In genomic region chr8:84661961-84662571, GRCm38 (mm10) we compare ENCODE assay signal across 8 mouse cellular contexts. TPM values are rescaled to one million over a fixed set of nuclear protein-coding genes. Genes with fewer than 3 reads are reported as not detected.
A peak's percentile ranks its signal among the peaks of the same experiment; 100 is the strongest.
DNase-seq lines count a peak whose midpoint lies in the region; ATAC-seq and TF ChIP-seq lines count a peak whose summit lies in the region.

No protein-coding gene starts in this region.

- ATAC-seq in Patski = peak; percentile 1
- ATAC-seq in hindbrain, embryonic 15.5 days (ENCODE audit: low FRiP score, low read depth) = 0 out of 2 replicates have a peak, but pooled peaks have one; percentile 0
- peak; percentile 0; the same call in 1 of the 2 replicates for ATAC-seq in liver, embryonic 13.5 days (ENCODE audit: low read depth)
- ATAC-seq in neural tube, embryonic 15.5 days (ENCODE audit: low FRiP score) = peak; percentile 1; the same call in 1 of the 2 replicates

- H3K27me3 ChIP-seq in Patski = no peaks in the 10 kb centered on the region
- H3K27me3 ChIP-seq in forebrain, embryonic 10.5 days (ENCODE audit: poor library complexity, severe bottlenecking) = no peaks in the 10 kb centered on the region
- no peaks in the 10 kb centered on the region for H3K27me3 ChIP-seq in hindbrain, embryonic 15.5 days
- H3K27me3 ChIP-seq in liver, embryonic 13.5 days = no peaks in the 10 kb centered on the region
- no peaks in the 10 kb centered on the region for H3K27me3 ChIP-seq in neural tube, embryonic 15.5 days (replicated peaks)

- in situ Hi-C loops in Patski (cut with MboI; ENCODE audit: low pct_unique_long_range_greater_than_20kb) = loop anchor here (10.0 to 25.0 kb wide), 2 partner anchors 323 to 650 kb away; partner anchors contain the start of genes 1700067K01Rik, 2210011C24Rik and Palm3

- H3K27ac ChIP-seq in forebrain, embryonic 10.5 days = peak overlapping the region; percentile 94
- peak overlapping the region; percentile 89 for H3K27ac ChIP-seq in hindbrain, embryonic 15.5 days (replicated peaks)
- peak overlapping the region; percentile 98 for H3K27ac ChIP-seq in liver, embryonic 13.5 days
- peak overlapping the region; percentile 85 for H3K27ac ChIP-seq in neural tube, embryonic 15.5 days (replicated peaks)

- no peak for TF ChIP-seq CTCF in Patski (IDR thresholded peaks at IDR 0.05)

- no peaks in the 10 kb centered on the region for H3K9me3 ChIP-seq in forebrain, embryonic 10.5 days
- H3K9me3 ChIP-seq in hindbrain, embryonic 15.5 days = no peaks in the 10 kb centered on the region
- H3K9me3 ChIP-seq in liver, embryonic 13.5 days (replicated peaks) = no peaks in the 10 kb centered on the region
- H3K9me3 ChIP-seq in neural tube, embryonic 15.5 days (replicated peaks) = no peaks in the 10 kb centered on the region

- peak; percentile 48 for DNase-seq in heart, adult 8-10 months (ENCODE audit: low spot score)
- no peak for DNase-seq in heart, postnatal 25 days (ENCODE audit: low spot score)
- DNase-seq in Patski (ENCODE audit: low read depth, low spot score) = no peak
- DNase-seq in forebrain, embryonic 10.5 days (ENCODE audit: extremely low spot score, low spot score) = peak; percentile 73
- peak; percentile 51 for DNase-seq in liver, embryonic 13.5 days
- DNase-seq in c-Kit-positive CD71-positive TER-119-positive erythroid progenitor cells, embryonic 14.5 days (ENCODE audit: low spot score) = no peak

- peaks cover 7% of the 10 kb centered on the region for H3K36me3 ChIP-seq in forebrain, embryonic 10.5 days (replicated peaks)
- no peaks in the 10 kb centered on the region for H3K36me3 ChIP-seq in hindbrain, embryonic 15.5 days
- H3K36me3 ChIP-seq in liver, embryonic 13.5 days = no peaks in the 10 kb centered on the region
- H3K36me3 ChIP-seq in neural tube, embryonic 15.5 days = no peaks in the 10 kb centered on the region

- peak overlapping the region; percentile 56 for H3K4me2 ChIP-seq in hindbrain, embryonic 15.5 days
- H3K4me2 ChIP-seq in liver, embryonic 13.5 days = peak overlapping the region; percentile 99
- H3K4me2 ChIP-seq in neural tube, embryonic 15.5 days = peak overlapping the region; percentile 73

- H3K9ac ChIP-seq in hindbrain, embryonic 15.5 days = peak overlapping the region; percentile 58
- peak overlapping the region; percentile 93 for H3K9ac ChIP-seq in liver, embryonic 13.5 days
- peak overlapping the region; percentile 70 for H3K9ac ChIP-seq in neural tube, embryonic 15.5 days (replicated peaks)

- intact Hi-C loops in heart, postnatal 25 days (cut with DNase I) = loop anchor here (2.0 to 5.0 kb wide), 2 partner anchors 39 to 315 kb away; partner anchors contain the start of genes Junb and Lyl1

- WGBS in forebrain, embryonic 10.5 days = under 1% methylated on average over 61 of the region's 61 CpGs
- under 1% methylated on average over 61 of the region's 61 CpGs for WGBS in hindbrain, embryonic 15.5 days
- whole genome bisulfite sequencing in liver, embryonic 13.5 days (ENCODE audit: insufficient replicate concordance) = under 1% methylated on average over 61 of the region's 61 CpGs
- WGBS in neural tube, embryonic 15.5 days = under 1% methylated on average over 61 of the region's 61 CpGs

- H3K4me3 ChIP-seq in forebrain, embryonic 10.5 days = peak overlapping the region; percentile 97
- H3K4me3 ChIP-seq in hindbrain, embryonic 15.5 days = peak overlapping the region; percentile 59
- H3K4me3 ChIP-seq in liver, embryonic 13.5 days (replicated peaks) = peak overlapping the region; percentile 81
- H3K4me3 ChIP-seq in neural tube, embryonic 15.5 days (replicated peaks) = peak overlapping the region; percentile 66

- peaks cover 89% of the 10 kb centered on the region for H3K4me1 ChIP-seq in forebrain, embryonic 10.5 days
- H3K4me1 ChIP-seq in hindbrain, embryonic 15.5 days (replicated peaks) = peaks cover 55% of the 10 kb centered on the region
- H3K4me1 ChIP-seq in liver, embryonic 13.5 days (replicated peaks) = peaks cover 83% of the 10 kb centered on the region
- H3K4me1 ChIP-seq in neural tube, embryonic 15.5 days = peaks cover 58% of the 10 kb centered on the region

- CTCF ChIA-PET in Patski (lab: Charles Lee) = interaction anchor here (1.0 kb wide), 1 partner anchor 151 kb away, joined by 3 read pairs; no protein-coding TSS in a partner anchor

- POLR2A ChIA-PET in Patski (lab: Charles Lee) = interaction anchor here (1.0 to 2.0 kb wide), 4 partner anchors 22 to 313 kb away, joined by 3 to 5 read pairs (median 4); partner anchors contain the start of gene Gadd45gip1

RNA-seq across cellular contexts. Expression of gene Ier2, which starts 0.6 kb away (rescaled TPM):
- total RNA-seq in heart, adult 8-10 months (2022) = 10 to 100 TPM; 12.8 to 26.9 (median 17.4) TPM
- 10 to 100 TPM; 14.3 to 18.3 TPM for total RNA-seq in heart, postnatal 25 days (2021)
- 113 TPM for polyA plus RNA-seq in Patski (2021)
- polyA plus RNA-seq in forebrain, embryonic 10.5 days (2016; fragmentation: Nextera tagmentation; extraction: Ambion mirVana) = 91.4 and 96.9 TPM in 2 replicates
- 18.8 and 24.5 TPM in 2 replicates for polyA plus RNA-seq in hindbrain, embryonic 15.5 days (2015; fragmentation: Nextera tagmentation; extraction: Ambion mirVana)
- 20.5 and 24.1 TPM in 2 replicates for polyA plus RNA-seq in liver, embryonic 13.5 days (2015; fragmentation: Nextera tagmentation; extraction: Ambion mirVana)
- polyA plus RNA-seq in neural tube, embryonic 15.5 days (2015; fragmentation: Nextera tagmentation; extraction: Ambion mirVana) = 20.3 and 33.1 TPM in 2 replicates

RNA-seq across cellular contexts. Expression of gene Trmt1, which starts 24.0 kb away (rescaled TPM):
- total RNA-seq in heart, adult 8-10 months (2022) = 10 to 100 TPM; 30.9 to 41.7 (median 38.5) TPM
- 10 to 100 TPM; 32.6 to 37.6 TPM for total RNA-seq in heart, postnatal 25 days (2021)
- polyA plus RNA-seq in Patski (2021) = 106 TPM
- 68.8 and 69.3 TPM in 2 replicates for polyA plus RNA-seq in forebrain, embryonic 10.5 days (2016; fragmentation: Nextera tagmentation; extraction: Ambion mirVana)
- polyA plus RNA-seq in hindbrain, embryonic 15.5 days (2015; fragmentation: Nextera tagmentation; extraction: Ambion mirVana) = 62.5 and 65.9 TPM in 2 replicates
- 45.9 and 46.8 TPM in 2 replicates for polyA plus RNA-seq in liver, embryonic 13.5 days (2015; fragmentation: Nextera tagmentation; extraction: Ambion mirVana)
- 66.7 and 75.1 TPM in 2 replicates for polyA plus RNA-seq in neural tube, embryonic 15.5 days (2015; fragmentation: Nextera tagmentation; extraction: Ambion mirVana)

RNA-seq across cellular contexts. Expression of gene Nacc1, which starts 25.6 kb away (rescaled TPM):
- total RNA-seq in heart, adult 8-10 months (2022) = 10 to 100 TPM; 26.7 to 36.0 (median 33.4) TPM
- total RNA-seq in heart, postnatal 25 days (2021) = 10 to 100 TPM; 32.0 to 32.6 TPM
- polyA plus RNA-seq in Patski (2021) = 109 TPM
- polyA plus RNA-seq in forebrain, embryonic 10.5 days (2016; fragmentation: Nextera tagmentation; extraction: Ambion mirVana) = 31.3 and 31.5 TPM in 2 replicates
- 13.6 and 16.1 TPM in 2 replicates for polyA plus RNA-seq in hindbrain, embryonic 15.5 days (2015; fragmentation: Nextera tagmentation; extraction: Ambion mirVana)
- 6.9 and 7.6 TPM in 2 replicates for polyA plus RNA-seq in liver, embryonic 13.5 days (2015; fragmentation: Nextera tagmentation; extraction: Ambion mirVana)
- 12.3 and 14.1 TPM in 2 replicates for polyA plus RNA-seq in neural tube, embryonic 15.5 days (2015; fragmentation: Nextera tagmentation; extraction: Ambion mirVana)

RNA-seq across cellular contexts. Expression of gene Lyl1, which starts 39.2 kb away (rescaled TPM):
- total RNA-seq in heart, adult 8-10 months (2022) = 1 to 10 TPM; 3.5 to 4.8 (median 4.3) TPM
- total RNA-seq in heart, postnatal 25 days (2021) = 1 to 10 TPM; 4.2 to 4.5 TPM
- polyA plus RNA-seq in Patski (2021) = 0.13 TPM
- 4.9 and 5.8 TPM in 2 replicates for polyA plus RNA-seq in forebrain, embryonic 10.5 days (2016; fragmentation: Nextera tagmentation; extraction: Ambion mirVana)
- 3.1 and 3.6 TPM in 2 replicates for polyA plus RNA-seq in hindbrain, embryonic 15.5 days (2015; fragmentation: Nextera tagmentation; extraction: Ambion mirVana)
- 61.2 and 61.3 TPM in 2 replicates for polyA plus RNA-seq in liver, embryonic 13.5 days (2015; fragmentation: Nextera tagmentation; extraction: Ambion mirVana)
- 3.1 and 6.1 TPM in 2 replicates for polyA plus RNA-seq in neural tube, embryonic 15.5 days (2015; fragmentation: Nextera tagmentation; extraction: Ambion mirVana)

Comparison
In these comparisons a context has a peak if more than half of its experiments do, and no peak if none do; other contexts are left out.
1. DNase-seq: peak in heart, adult 8-10 months (single experiment), forebrain, embryonic 10.5 days (single experiment) and liver, embryonic 13.5 days (single experiment); none in heart, postnatal 25 days (single experiment), Patski (single experiment) and c-Kit-positive CD71-positive TER-119-positive erythroid progenitor cells, embryonic 14.5 days (single experiment).
2. Peak in every context shown above with its lines, with median percentiles within 50 percentile points of each other: ATAC-seq, H3K27ac ChIP-seq, H3K4me3 ChIP-seq, H3K4me2 ChIP-seq and H3K9ac ChIP-seq.